Mouse (Mus musculus): ENCODE results near the gene Grin2b. TPM values are rescaled to one million over a fixed set of nuclear protein-coding genes. Genes with fewer than 3 reads are reported as not detected.
A peak's percentile ranks its signal among the peaks of the same experiment; 100 is the strongest.

Gene Grin2b
- polyA plus RNA-seq, 1 experiment, result 4.0 TPM

DNA sequence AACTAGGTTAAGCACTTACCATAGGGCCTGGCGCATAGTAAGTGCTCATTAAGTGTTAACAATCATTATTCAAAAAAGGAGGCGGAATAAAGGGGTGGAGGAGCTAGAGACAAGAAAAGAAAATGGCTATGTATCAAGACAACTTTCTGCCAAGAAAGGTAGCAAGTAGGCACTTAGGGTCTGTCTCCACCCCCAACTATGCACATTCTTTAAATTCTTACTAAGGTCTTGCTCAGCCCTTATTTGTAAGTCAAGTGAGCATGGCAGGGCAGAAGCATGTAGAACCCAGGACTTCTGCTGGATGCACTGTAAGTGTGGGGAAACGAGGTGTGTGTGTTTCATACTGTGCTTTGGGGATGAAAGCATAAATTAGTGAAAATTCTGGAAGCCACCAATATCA lies 329.6 kb downstream of the Grin2b start:
- H3K27ac ChIP-seq (ENCODE audit: insufficient read depth, low read length), result no peak overlapping the region
- TF ChIP-seq POLR2A (IDR thresholded peaks at IDR 0.05; ENCODE audit: borderline replicate concordance, insufficient read depth, low read length) (no peak), CTCF (IDR thresholded peaks at IDR 0.05; ENCODE audit: borderline replicate concordance, insufficient read depth, low read depth, low read length) (no peak)
- no peak for DNase-seq
- no peaks in the 10 kb centered on the region for H3K27me3 ChIP-seq (ENCODE audit: control insufficient read depth, insufficient read depth, low read length)
- H3K4me1 ChIP-seq (ENCODE audit: control insufficient read depth, insufficient read depth, low read length), result no peaks in the 10 kb centered on the region
- 91% methylated on average over 3 of the region's 3 CpGs for WGBS
- no peak overlapping the region for H3K4me3 ChIP-seq (replicated peaks; ENCODE audit: insufficient read depth, low read depth, low read length)

- no peaks in the 10 kb centered on the region for H3K27me3 ChIP-seq (ENCODE audit: control insufficient read depth, insufficient read depth, low read length)
- no peak for DNase-seq
- 88% methylated on average over 4 of the region's 4 CpGs for WGBS
Observed at GRCm38 (mm10) chr6:135836353-135836752, 337.0 kb downstream of the Grin2b start.

DNA sequence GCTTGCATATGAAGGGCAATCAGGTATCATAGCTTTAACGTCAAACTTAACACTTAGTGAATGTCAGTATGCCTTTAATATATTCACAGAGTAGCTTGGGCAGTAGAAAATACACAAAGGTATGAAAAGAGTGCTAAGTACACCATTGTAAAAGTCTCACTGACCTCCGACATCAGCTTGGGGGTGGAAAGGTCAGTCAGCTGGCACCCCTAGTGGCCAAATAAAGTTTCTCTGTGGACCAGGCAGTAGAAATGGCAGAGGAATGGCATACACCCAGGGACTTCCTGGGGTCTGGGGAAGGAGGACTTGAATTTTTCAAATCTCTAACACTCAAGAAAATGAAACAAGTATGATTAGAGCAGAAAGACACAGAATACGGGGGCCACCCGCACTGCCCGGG lies 339.8 kb downstream of the Grin2b start:
- DNase-seq, result no peak
- 71% methylated on average over 5 of the region's 5 CpGs for WGBS
- Histone ChIP-seq H3K4me3 (replicated peaks; ENCODE audit: insufficient read depth, low read depth, low read length) (no peak overlapping the region), H3K27ac (ENCODE audit: insufficient read depth, low read length) (no peak overlapping the region), H3K27me3 (ENCODE audit: control insufficient read depth, insufficient read depth, low read length) (no peaks in the 10 kb centered on the region), H3K4me1 (ENCODE audit: control insufficient read depth, insufficient read depth, low read length) (no peaks in the 10 kb centered on the region)
- peak; percentile 18; the same call in 1 of the 2 replicates for TF ChIP-seq CTCF (IDR thresholded peaks at IDR 0.05; ENCODE audit: borderline replicate concordance, insufficient read depth, low read depth, low read length)
- TF ChIP-seq POLR2A (IDR thresholded peaks at IDR 0.05; ENCODE audit: borderline replicate concordance, insufficient read depth, low read length), result no peak

More at GRCm38 (mm10) chr6:135836353-135836752, 337.0 kb downstream of the Grin2b start:
- H3K27ac ChIP-seq (ENCODE audit: insufficient read depth, low read length), result no peak overlapping the region
- TF ChIP-seq POLR2A (IDR thresholded peaks at IDR 0.05; ENCODE audit: borderline replicate concordance, insufficient read depth, low read length), result no peak
- TF ChIP-seq CTCF (IDR thresholded peaks at IDR 0.05; ENCODE audit: borderline replicate concordance, insufficient read depth, low read depth, low read length), result no peak
- no peaks in the 10 kb centered on the region for H3K4me1 ChIP-seq (ENCODE audit: control insufficient read depth, insufficient read depth, low read length)
- H3K4me3 ChIP-seq (replicated peaks; ENCODE audit: insufficient read depth, low read depth, low read length), result no peak overlapping the region

DNA sequence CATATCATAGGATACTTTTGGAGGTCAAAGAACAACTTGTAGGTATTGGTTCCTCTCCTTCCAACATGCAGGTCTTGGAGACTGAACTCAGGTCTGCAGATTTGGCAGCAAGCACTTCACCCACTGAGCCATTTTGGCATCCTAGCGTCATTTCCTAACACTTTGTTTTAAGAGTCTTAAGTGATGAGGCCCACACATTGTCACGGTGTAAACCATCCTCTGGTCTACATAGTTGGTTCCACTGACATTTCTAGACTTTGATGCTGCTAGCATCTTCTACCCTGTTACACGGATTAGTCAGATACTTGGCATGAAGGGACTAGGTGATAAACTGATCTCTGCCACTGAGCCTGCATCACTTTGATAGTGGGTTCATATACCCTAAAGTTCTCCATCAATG lies 341.3 kb downstream of the Grin2b start:
- Histone ChIP-seq H3K4me1 (ENCODE audit: control insufficient read depth, insufficient read depth, low read length) (no peaks in the 10 kb centered on the region), H3K4me3 (replicated peaks; ENCODE audit: insufficient read depth, low read depth, low read length) (no peak overlapping the region), H3K27ac (ENCODE audit: insufficient read depth, low read length) (no peak overlapping the region), H3K27me3 (ENCODE audit: control insufficient read depth, insufficient read depth, low read length) (no peaks in the 10 kb centered on the region)
- 65% methylated on average over 3 of the region's 3 CpGs for WGBS
- no peak for TF ChIP-seq POLR2A (IDR thresholded peaks at IDR 0.05; ENCODE audit: borderline replicate concordance, insufficient read depth, low read length)
- TF ChIP-seq CTCF (IDR thresholded peaks at IDR 0.05; ENCODE audit: borderline replicate concordance, insufficient read depth, low read depth, low read length), result no peak
- DNase-seq, result no peak

GRCm38 (mm10) chr6:135831032-135831431 lies 342.3 kb downstream of the Grin2b start:
- Histone ChIP-seq H3K4me3 (replicated peaks; ENCODE audit: insufficient read depth, low read depth, low read length) (no peak overlapping the region), H3K27me3 (ENCODE audit: control insufficient read depth, insufficient read depth, low read length) (no peaks in the 10 kb centered on the region), H3K27ac (ENCODE audit: insufficient read depth, low read length) (no peak overlapping the region), H3K4me1 (ENCODE audit: control insufficient read depth, insufficient read depth, low read length) (no peaks in the 10 kb centered on the region)
- TF ChIP-seq POLR2A (IDR thresholded peaks at IDR 0.05; ENCODE audit: borderline replicate concordance, insufficient read depth, low read length) (no peak), CTCF (IDR thresholded peaks at IDR 0.05; ENCODE audit: borderline replicate concordance, insufficient read depth, low read depth, low read length) (no peak)
- 98% methylated on average over 1 of the region's 1 CpGs for WGBS
- DNase-seq, result no peak

- Histone ChIP-seq H3K4me3 (replicated peaks; ENCODE audit: insufficient read depth, low read depth, low read length) (no peak overlapping the region), H3K27me3 (ENCODE audit: control insufficient read depth, insufficient read depth, low read length) (no peaks in the 10 kb centered on the region), H3K27ac (ENCODE audit: insufficient read depth, low read length) (no peak overlapping the region), H3K4me1 (ENCODE audit: control insufficient read depth, insufficient read depth, low read length) (no peaks in the 10 kb centered on the region)
- WGBS, result 94% methylated on average over 7 of the region's 7 CpGs
- no peak for DNase-seq
- TF ChIP-seq POLR2A (IDR thresholded peaks at IDR 0.05; ENCODE audit: borderline replicate concordance, insufficient read depth, low read length) (no peak), CTCF (IDR thresholded peaks at IDR 0.05; ENCODE audit: borderline replicate concordance, insufficient read depth, low read depth, low read length) (no peak)
Observed at GRCm38 (mm10) chr6:135829458-135829857, 343.9 kb downstream of the Grin2b start.

DNA sequence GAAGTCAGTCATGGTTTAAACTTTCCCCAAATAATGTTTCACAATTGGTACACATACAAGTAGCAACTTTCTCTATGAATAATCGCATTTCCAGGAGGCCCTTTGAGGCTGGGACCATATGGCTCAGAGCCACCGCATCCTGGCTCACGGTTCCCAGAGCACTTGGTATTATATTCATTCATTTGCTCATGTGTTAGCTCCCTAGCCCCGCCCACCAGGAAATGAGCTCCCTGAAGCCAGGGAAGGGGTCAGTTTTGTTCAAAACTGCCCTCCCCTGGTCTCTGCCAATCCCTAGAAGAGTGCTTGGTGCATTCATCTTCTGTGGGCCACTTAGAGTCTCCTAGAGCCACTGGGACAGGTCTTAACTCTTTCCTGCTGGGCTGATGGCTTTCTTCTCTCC lies 344.3 kb downstream of the Grin2b start:
- no peaks in the 10 kb centered on the region for H3K27me3 ChIP-seq (ENCODE audit: control insufficient read depth, insufficient read depth, low read length)
- TF ChIP-seq POLR2A (IDR thresholded peaks at IDR 0.05; ENCODE audit: borderline replicate concordance, insufficient read depth, low read length) (no peak), CTCF (IDR thresholded peaks at IDR 0.05; ENCODE audit: borderline replicate concordance, insufficient read depth, low read depth, low read length) (no peak)
- H3K27ac ChIP-seq (ENCODE audit: insufficient read depth, low read length), result no peak overlapping the region
- H3K4me3 ChIP-seq (replicated peaks; ENCODE audit: insufficient read depth, low read depth, low read length), result no peak overlapping the region
- H3K4me1 ChIP-seq (ENCODE audit: control insufficient read depth, insufficient read depth, low read length), result no peaks in the 10 kb centered on the region
- 54% methylated on average over 4 of the region's 4 CpGs for WGBS
- DNase-seq, result no peak

GRCm38 (mm10) chr6:135827942-135828341 lies 345.4 kb downstream of the Grin2b start:
- TF ChIP-seq CTCF (IDR thresholded peaks at IDR 0.05; ENCODE audit: borderline replicate concordance, insufficient read depth, low read depth, low read length) (peak; percentile 85), POLR2A (IDR thresholded peaks at IDR 0.05; ENCODE audit: borderline replicate concordance, insufficient read depth, low read length) (no peak)
- no peak overlapping the region for H3K27ac ChIP-seq (ENCODE audit: insufficient read depth, low read length)
- no peaks in the 10 kb centered on the region for H3K27me3 ChIP-seq (ENCODE audit: control insufficient read depth, insufficient read depth, low read length)
- WGBS, result 34% methylated on average over 4 of the region's 4 CpGs
- DNase-seq, result peak; percentile 48 to 57
- no peaks in the 10 kb centered on the region for H3K4me1 ChIP-seq (ENCODE audit: control insufficient read depth, insufficient read depth, low read length)
- no peak overlapping the region for H3K4me3 ChIP-seq (replicated peaks; ENCODE audit: insufficient read depth, low read depth, low read length)

Data from cerebellum, adult 2 months (tissue).